Mouse (Mus musculus) urinary bladder, postnatal 14 days (tissue): ENCODE measurements at regions not wholly inside any gene's neighbourhood (a gene's known extent, or its start where the extent isn't known, plus 50 kb on each side); places are given as distances from the start of the nearest gene placed in this dataset.
A peak's percentile ranks its signal among the peaks of the same experiment; 100 is the strongest.

ENCODE experiments used
- DNase-seq: peaks from one replicate; pipeline ENCODE4 v3.0.0; 2021; ENCODE audit warnings: low spot score

DNA sequence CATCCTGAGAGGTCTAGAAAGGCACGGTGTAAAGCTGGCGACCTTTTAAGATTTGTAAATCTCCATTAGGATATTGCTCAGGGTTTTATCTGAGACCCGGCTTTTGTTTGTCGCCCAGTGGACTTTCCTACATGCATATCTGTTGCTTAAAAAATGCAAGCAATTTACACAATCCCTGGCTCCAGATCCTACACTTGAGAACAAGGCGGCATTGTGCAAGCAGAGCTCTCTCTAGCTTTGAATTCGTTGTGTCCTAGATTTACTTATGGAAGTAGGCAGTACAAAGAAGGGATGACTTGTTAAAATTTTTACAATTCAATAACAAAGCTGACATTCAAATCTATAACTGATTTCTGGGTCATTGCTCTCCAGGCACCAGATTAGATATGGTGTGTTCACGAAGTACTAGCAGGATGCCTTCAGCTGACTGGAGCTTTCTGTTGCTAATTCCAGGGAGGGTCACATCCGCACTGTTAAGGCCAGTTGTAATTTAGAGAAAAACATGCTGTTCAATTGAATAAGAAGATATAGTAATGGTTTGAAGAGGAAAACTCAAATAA, 62.2 kb upstream of the Teddm2 start:
- no peak for DNase-seq

DNA sequence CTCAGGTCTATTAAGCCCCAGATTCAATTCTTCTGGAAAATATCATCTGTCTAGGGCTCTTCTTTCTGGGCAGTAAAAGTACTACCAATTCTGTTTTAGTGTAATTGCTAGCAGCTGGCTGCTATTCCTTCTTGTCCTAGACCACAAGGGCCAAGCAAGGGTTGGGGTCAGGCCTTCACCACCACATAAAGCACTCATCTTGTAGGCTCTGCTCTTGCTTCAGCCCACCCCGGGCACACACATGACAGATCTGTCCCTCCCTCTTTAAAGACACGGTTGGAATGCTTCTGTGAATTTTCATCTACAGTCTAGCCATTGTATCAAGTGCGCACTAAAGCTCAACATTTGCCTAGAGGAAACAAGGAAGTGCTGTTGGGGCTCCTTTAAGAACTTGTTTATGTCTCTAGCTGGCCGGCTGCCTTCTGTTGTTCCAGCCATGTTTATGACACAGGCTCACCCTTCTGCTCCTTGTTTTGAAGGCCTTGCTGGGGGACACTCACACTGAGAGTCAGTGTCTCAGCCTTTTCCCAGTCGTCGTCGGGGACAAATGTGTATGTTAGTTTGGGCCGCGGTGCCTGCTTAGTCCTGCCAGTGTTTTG, 63.8 kb upstream of the Teddm2 start:
- no peak for DNase-seq

DNA sequence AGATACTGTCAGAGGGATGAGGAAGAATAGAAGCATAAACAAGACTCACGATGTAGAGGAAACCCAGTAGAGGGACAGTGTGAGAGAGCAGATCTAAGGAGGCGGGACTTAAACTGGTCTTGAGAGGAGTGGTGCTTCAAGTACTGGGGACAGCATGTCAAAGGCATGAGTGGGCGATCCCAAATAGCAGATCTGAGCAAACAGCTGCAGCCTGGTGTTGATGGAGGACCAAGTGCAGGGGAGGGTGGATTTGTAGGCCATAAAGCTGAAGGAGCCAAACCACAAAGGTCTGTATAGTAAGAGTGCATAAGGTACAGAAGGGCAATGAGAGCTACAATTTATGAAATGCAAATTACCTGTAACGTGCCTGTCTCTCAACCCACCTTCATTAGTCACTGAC, 69.4 kb upstream of the Teddm2 start:
- no peak for DNase-seq

DNA sequence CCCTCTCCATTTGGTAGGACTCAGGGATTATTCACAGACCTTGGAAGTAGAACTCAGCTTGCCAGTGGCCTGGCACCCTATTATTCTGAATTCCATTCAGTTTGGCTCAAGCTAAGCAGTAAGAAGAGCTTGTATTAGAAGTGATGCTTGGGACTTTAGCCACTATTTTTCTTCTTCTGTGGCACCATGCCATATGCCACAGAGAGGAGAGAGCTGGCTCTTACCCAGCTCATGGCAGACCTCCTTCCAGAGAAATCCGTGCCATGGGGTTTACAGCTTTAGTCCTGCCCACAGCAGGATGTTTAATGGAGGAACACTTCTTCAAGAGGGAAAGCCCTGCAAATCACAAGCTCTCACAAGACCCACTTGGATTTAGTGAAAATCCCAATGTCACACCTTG, 74.3 kb upstream of the Teddm2 start:
- DNase-seq, result no peak

DNA sequence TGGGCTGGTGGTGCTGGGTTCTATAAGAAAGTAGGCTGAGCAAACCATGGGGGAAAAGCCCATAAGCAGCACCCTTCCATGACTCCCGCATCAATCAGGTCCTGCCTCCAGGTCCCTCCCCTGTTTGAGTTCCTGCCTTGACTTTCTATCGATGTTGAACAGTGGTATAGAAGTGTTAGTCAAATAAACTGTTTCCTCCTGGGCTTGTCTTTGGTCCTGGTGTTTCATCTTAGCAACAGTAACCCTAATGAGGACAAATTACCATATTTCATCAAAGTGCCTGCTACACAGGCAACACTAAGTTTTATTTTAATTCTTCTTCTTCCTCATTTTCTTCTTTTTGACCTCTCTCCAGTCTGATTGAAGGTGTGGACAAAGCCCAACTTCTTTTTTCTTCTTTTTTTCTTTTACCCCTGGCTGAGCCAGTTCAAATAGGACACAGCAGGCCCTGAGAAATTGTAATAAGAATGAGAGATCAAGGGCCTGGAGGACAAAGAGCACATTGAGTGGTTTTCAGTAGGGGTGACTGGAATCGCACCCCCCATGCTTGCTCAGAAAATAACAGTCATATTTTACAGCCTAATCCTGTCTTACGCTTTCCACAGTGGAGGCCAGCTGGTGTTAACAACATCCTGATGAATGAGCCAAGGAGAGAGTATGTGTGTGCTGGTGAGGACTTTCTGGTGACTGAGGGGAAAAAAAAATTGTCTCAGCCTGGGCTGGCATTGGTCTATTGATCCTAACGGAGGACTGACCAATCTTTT, 78.1 kb upstream of the Teddm2 start:
- DNase-seq, result no peak

DNA sequence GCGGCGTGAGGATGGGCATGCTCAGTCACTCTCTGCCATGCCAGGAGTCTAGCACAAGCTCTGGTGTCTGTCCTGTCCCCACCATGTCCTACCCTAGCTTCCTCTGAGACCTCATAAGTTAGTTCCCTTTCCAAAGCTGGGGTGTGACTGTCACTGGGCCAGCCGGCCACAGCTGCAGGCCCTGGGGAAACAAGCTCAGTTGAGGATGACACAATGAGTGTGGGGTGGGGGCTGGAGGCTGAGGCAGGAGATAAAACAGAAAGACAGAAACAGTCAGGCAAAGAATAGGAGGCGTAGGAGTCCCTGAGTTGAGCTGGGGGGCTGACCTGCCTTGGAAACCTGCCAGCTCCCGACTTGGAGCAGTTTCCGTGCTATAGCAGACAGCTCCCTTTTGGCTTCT, 80.9 kb upstream of the Teddm2 start:
- no peak for DNase-seq

DNA sequence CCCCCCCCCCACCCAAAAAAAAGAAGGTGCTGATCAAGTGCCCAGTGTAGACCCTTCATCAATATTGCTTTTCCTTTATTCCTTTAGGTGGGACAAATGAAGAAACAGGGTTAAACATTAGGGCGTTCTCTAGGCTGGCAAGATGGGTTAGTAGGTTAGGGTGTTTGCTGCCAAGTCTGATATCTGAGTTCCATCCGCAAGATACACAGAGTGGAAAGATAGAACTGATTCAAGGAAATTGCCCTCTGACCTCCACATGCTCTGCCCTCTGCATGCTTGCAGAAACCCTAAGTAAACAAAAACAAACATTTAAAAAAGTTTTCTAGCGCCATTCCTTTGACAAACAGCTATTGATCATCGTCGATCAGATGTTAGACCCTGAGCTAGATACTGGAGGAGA, 85.6 kb upstream of the Teddm2 start:
- DNase-seq, result no peak

DNA sequence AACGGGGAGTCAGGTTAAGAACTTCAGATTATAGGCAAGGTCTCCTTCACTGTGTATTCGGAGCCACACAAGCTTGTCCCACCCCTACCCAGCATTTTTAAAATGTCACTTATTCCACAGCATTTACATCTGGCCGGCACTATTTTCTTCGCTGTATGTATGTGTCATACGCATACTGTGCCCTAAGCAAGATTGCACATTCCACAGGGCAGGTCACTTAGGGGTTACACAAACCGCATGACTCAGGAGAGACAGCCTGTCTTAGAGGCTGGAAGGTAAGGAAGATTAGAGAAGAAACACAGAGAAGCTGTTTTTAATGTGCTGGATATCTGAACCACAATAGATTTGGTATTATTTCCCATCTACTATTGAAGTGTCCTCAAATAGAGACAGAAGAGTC, 86.6 kb upstream of the Teddm2 start:
- peak; percentile 22 for DNase-seq

DNA sequence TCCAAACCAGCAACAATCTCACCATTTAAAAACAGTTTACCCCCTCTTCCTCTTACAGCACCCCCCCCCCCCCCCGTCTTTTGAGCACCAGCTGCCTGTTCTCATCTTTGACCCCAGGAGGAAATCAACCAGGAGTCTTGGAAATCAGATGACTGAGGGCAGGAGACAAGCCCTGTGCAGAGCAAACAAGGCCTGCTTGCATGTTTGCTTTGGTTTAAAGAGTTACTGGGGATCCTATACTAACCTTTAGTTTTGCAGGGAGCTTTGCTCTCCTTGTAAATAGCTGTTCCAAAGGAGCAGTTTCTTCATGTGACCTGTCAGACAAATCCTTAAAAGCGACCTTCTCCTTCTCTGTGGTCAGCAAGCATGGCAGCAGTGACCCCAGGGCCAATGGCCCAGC, 88.3 kb upstream of the Teddm2 start:
- no peak for DNase-seq

DNA sequence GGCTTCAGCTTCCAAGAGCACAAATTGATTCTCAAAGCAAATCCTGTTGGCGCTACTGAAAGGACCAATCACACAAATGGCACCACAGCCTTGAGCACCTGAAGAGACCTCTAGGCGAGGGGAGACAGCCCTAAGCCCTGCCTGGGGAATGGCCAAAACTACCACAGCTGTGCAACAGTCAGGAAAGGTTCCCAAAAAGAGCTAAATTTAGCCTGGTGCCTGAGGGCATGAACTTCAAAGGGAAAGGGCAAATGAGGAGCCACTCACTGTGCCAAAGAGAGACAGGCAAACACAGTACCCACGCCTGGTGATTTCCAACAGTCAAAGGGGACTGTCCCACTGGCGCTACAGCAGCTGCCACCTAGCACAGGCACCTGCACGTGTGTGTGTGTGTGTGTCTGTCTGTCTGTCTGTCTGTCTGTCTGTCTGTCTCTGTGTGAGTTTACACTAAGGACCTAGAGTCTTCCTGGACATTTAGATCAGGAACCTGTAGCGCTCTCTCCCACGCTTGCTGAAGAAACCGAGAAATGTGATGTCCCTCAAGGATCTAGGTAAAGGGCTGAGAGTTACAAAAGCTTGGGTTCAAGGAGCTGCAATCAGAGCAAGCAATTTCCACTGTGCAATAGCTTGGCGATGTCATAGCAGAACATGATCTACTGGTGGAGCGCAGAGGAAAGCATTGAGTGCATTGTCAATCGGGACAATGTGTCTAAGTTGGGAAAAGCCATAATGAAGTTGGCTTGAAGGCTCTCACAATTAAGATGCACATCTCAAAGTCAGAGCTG, 90.8 kb upstream of the Teddm2 start:
- no peak for DNase-seq

DNA sequence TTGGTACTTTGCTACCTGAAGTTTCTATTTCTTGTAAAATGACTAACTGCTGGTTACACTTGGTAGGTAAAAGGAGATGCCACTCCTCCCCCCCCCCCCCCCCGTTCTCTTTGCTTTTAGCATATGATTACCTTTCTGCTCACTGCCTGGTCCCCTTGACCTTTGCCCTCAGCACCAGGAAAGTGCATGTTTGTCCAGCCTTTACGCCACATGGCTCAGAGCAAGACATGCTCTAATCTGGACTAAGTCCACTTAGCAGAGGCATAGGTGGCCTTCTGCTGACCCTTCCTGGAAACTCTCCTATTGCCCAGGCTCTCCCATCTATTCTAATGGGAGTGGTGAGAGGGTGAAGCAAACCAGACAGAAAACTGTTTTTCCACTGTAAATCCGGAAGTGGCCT, 92.4 kb upstream of the Teddm2 start:
- no peak for DNase-seq

DNA sequence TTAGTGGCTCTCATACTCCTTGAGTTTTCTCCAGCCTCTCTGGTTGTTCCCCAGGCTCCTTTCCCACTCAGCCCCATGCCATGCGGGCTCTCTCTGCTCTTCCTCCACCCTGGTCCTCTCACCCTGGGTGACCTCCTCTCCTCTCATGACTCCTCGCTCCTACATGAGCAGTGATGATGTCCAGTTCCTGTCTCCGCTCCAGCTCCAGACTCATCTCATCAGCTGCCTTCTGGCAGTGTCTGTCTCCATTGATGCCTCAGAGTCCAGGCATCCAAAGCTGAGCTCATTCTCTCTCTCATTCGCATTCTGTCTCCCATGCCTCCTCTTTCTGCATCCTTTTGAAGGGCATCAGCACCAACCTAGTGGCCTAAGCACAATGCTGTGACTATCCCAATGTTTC, 94.8 kb upstream of the Teddm2 start:
- no peak for DNase-seq

DNA sequence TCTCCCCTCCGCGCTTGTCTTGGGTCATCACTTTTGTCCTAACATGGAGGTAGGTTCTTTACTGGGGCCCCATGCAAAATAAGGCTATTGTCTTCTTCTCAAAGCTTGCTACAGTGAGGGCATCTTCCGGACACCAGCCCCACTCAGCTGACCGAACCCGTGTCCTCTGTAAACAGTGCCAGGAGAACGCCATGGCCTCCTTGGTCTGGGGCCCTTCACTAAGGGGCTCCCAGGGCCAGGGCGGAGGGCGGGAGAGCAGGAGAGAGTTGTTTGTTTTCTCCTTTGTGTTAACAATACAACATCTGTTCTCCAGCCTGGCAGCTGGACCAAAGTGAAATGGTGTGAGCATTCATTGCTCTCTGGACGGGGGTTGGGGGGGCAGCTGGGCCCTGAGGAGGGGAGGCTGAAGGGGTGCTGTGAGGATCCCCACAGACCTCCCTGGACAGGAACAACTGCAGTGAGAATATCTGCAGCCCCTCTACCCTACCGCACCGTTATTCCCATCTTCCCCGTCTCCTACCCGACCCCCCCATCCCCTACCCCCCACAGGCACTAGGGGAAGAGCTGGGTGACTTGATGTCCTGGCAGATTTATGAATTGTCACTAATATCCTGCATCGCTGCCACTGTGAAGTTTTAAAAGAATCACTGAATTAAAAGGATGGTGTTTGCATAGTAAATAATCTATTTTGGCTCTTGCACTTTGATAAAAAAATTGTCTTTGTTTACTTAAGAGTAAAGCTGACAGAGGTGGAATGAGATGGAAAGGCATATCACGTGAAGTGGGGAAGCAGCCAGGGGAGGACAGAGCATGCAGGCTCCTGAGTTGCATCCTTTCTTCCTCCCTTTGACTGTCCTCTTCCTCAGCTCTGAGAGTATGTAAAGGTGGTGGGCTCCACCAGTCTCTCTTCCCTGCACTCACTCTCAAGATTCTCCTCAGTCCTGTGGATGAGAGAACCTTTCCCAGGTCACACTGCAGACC, 97.5 kb upstream of the Teddm2 start:
- no peak for DNase-seq

DNA sequence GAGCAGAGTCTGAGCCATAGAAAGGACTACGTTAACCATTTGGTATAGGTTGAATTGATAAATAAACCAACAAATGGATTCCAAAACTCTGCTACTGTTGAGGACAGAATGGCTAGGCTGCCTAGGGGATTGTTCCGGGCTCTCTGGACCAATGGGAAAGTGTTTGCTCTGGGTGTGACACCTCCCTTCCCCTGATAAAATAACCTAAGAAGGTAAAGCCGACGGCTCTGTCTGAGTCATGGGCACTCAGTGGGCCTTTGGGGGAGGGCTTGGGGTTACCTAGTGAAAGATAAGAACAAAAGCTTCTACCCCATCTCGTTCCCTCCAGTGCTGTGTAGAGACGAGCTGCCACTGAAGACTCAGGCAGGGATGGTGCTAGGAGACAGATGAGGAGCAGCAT, 99.7 kb upstream of the Teddm2 start:
- no peak for DNase-seq

DNA sequence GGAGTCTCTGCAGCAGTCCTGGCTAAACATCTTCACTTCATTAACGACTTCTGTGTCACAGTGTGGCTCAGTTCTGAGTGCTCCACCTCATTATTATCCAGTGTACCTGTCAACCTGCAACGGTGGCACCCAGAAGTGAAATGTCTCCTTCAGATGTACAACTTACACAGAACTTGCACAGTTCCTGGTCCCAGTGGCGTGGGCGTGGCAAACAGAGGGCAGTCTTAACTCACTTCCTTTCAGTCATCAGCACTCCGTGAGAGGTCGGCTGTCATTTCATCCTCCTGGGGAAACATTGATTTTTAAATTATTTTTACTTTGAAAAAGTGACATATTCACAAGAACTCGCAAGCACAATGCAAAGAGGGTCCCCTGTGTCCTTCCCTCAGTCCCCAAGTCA, 103.6 kb upstream of the Teddm2 start:
- DNase-seq, result no peak

DNA sequence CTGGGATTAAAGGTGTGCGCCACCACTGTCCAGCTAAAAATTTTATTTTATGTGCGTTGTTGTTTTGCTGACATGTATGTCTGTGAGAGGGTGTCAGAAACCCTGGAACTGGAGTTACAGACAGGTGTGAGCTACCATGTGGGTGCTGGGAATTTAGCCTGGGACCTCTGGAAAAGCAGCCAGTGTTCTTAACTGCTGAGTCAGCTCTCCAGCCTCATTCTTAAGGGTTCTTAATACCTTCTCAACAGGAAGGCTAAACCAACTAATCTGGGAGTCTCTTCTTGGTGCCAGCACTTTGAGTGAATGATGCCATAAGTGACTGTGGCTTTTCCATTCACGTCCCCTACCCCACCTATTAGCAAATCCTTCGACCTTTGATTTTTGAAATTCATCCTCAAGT, 104.6 kb upstream of the Teddm2 start:
- no peak for DNase-seq

DNA sequence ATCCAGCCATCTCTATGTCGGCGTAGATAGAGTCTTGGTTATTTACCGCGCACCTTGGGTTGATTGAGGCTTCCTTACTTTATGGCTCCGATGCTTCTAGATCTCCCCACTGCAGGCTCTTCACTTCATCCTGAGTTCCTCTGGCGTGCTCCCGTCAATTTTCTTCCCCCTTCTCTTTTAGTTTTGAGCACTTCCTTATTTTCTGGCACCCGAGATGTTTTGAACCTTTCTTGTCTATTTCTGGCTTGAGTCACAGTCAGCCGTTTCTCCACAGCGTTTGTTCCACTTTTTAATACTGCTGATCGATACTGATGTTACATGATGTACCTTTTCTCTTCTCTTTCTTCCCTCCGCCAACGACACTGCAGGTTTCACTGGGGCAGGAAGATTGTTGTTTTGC, 106.0 kb upstream of the Teddm2 start:
- no peak for DNase-seq

DNA sequence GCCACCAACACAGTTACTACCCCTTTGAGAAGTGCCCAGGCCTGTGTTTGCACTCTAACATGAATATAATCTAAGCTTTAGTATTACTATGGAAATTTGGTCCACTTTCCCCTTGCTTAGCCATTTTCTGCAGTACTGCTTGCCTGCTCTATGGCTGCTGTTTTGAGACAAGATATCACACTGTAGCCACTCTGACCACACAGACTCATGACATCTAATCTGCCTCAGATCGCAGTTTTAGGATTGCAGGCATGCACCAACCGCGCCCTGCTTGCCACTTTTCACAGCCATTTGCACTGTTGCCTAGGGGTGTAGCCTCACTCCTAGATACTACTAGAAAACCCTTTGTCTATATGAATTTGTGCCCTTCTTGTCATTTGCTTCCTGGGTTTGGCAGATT, 107.4 kb upstream of the Teddm2 start:
- DNase-seq, result no peak

DNA sequence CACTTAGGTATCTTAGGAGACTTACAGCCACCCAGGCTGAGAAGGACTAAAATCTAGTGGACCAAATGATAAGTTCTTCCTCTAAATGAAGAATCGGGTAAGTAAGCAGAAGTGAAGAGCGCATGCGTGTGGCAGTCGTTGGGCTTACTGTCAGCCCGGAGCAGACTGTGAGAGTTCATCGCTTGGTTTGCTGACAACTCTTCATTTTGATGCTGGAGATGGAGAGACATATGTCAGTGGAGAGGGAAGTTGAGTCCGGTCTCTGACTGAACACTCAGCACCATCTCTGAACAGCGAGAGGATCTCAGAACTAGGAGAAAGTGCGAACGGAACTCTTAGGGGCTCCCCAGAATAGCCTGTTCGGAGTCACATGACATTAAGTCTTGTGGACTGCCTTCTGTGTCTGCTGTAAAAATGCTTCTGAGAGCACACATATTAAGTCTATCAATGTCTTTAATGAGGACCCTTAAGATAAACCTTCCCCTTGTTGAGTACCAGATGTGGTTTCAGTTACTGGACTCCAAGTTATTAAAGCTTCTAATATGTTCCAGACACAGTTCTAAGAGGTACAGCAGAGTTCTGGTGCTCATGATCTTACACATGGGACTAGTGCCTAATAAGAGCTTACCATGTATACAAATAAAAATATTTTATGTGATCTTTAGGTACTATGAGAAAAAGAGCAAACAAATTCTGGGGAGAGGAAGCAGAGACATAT, 108.7 kb upstream of the Teddm2 start:
- DNase-seq, result no peak

DNA sequence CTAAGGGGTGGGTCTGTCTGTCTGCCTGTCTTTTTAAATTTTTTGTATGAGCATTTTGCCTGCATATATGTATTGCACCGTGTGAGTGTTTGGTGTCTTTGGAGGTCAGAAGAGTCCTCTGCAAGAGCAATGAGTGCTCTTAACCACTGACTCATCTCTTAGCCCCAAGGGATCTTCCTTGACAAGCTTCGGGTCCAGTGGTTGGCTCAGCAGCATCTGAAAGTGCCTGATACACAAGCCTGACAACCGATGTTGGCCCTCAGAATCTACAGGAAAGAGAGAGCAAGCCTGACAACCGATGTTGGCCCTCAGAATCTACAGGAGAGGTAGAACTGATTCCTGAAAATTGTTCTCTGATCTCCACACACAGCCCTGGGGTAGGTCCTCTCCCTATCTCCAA, 110.7 kb upstream of the Teddm2 start:
- no peak for DNase-seq

DNA sequence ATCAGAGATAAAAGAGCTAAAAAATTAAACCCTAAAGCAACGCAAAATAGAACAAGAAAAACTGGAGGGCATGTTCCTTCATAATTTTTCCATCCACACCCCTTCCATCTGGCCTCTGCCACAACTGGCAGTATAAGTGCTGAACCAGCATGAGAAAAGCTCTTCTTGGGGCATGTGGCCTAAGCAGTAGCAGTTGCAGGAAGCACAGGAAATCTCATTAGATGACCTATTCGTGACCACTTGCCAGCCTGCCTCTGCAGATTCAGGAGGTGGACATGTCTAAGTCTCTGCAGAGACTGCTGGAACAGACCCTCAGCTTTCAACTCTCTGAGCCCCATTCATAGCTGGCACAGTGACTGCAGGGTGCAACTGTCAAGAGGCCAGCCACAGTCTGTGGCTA, 116.5 kb upstream of the Teddm2 start:
- DNase-seq, result no peak
